Mouse (Mus musculus): Measurements from ENCODE around the gene Acsm3.

Gene Acsm3

GRCm38 (mm10) chr7:119800991-119801390 is 40.3 kb downstream of the Acsm3 start:
- DNase-seq: no peak

GRCm38 (mm10) chr7:119807396-119807795 is 46.7 kb downstream of the Acsm3 start:
- no peak for DNase-seq

- no peak for DNase-seq
Measured at GRCm38 (mm10) chr7:119808723-119809122, 48.0 kb downstream of the Acsm3 start.

- no peak for DNase-seq
Measured at GRCm38 (mm10) chr7:119835371-119835770, 74.6 kb downstream of the Acsm3 start.

- DNase-seq: no peak
Measured at GRCm38 (mm10) chr7:119835996-119836777, 75.5 kb downstream of the Acsm3 start.
